Mouse (Mus musculus): Measurements from ENCODE around the gene Olfr611. TPM values are rescaled to one million over a fixed set of nuclear protein-coding genes. Genes with fewer than 3 reads are reported as not detected.
"Not testable (repeated sequence)": the region's sequence is repeated elsewhere in the genome, so short reads cannot be mapped to it uniquely, and the experiment has no call there.

Gene Olfr611
- not detected in 2 replicates for total RNA-seq (2015)
- total RNA-seq (2017), result not detected in 2 replicates

DNA sequence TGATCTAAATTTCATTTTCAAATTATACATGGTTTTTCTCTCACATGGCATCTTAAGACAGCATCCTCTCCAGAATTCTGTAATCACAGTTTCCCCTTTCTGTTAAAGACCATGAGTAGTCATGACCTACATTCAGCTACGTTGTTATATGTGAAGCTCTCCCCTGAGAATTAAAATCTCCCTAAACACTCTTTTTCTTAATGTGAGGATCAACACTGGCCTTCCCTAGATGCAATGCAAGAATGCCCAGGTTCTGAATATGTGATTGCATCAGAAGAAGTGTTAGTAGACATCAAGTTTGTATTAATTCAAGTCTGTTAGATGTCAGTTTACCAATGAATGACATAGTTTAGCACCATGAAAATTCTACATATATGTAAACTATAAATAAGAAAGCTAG is at the start of gene Olfr611:
Gene Olfr611, minus strand, starts transcription at position 101 of the 400 bp plus-strand sequence.
- ATAC-seq (ENCODE audit: poor library complexity, severe bottlenecking), result not testable (repeated sequence)

DNA sequence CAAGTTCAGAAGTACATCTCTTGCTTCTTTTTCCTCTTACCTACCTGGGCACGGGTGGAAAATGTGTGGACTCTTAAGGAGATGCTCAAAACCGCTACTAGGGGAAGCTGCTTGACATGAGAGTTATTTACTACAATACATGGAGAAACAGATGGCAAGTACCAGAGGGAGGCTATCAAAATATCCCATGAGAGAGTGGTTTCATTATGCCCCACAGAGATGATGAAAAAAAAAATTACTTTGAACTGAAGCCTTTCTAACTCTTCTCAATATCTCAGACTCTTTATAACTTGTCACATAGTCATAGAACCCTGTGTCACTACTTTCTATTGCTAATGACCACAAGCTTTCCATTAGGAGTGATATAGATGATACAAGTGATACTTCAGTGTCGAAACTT is 48.4 kb upstream of the Olfr611 start, which contains the start of gene Olfr616:
Gene Olfr616, minus strand, starts transcription at position 101 of the 400 bp plus-strand sequence.
- no peak for ATAC-seq (ENCODE audit: poor library complexity, severe bottlenecking)

DNA sequence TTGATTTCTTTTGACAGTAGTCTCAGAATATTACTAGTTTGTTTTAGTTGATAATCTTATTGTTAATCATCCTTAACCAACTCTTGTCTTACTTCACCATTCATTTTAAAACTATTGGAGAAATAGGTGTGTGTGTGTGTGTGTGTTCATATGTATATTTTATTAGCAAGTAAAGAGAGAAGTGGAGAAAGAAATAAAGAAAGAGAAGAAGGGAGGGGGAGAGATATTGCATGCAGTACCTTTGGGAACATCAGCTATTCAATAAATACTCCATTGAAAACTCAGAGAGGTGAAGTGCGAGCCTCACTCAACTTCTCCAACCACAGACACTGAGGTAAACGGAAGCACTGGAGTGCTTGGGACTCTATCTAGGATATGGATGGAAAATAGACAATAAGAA is 35.1 kb upstream of the Olfr611 start, which contains the start of gene Olfr615:
Gene Olfr615, plus strand, starts transcription at position 301 of the 400 bp plus-strand sequence.
- ATAC-seq (ENCODE audit: poor library complexity, severe bottlenecking), result no peak

DNA sequence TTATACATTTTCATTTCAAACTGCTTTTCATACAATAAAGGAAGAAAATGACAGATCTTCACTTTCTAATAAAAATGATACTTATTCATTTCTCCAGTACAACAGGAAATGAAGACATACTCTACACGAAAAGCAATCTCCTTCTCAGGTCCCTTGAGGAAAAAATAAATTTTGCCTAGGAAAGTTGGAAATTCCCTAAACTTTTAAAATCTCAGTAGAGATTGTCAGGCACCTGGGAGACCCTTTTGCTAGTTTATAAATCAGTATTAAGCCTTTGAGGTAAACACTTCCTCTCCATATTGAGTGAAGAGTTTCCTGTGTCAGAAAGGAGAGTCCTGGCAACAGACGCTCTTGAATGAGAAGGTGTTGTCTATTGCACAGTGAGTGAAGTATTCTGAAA is 27.1 kb upstream of the Olfr611 start, which contains the start of gene Olfr613:
Gene Olfr613, plus strand, starts transcription at position 301 of the 400 bp plus-strand sequence.
- no peak for ATAC-seq (ENCODE audit: poor library complexity, severe bottlenecking)

DNA sequence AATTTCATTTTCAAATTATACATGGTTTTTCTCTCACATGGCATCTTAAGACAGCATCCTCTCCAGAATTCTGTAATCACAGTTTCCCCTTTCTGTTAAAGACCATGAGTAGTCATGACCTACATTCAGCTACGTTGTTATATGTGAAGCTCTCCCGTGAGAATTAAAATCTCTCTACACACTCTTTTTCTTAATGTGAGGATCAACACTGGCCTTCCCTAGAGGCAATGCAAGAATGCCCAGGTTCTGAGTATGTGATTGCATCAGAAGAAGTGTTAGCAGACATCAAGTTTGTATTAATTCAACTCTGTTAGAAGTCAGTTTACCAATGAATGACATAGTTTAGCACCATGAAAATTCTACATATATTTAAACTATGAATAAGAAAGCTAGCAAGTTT is 22.0 kb upstream of the Olfr611 start, which contains the start of gene Olfr612:
Gene Olfr612, minus strand, starts transcription at position 101 of the 400 bp plus-strand sequence.
- ATAC-seq (ENCODE audit: poor library complexity, severe bottlenecking), result not testable (repeated sequence)

DNA sequence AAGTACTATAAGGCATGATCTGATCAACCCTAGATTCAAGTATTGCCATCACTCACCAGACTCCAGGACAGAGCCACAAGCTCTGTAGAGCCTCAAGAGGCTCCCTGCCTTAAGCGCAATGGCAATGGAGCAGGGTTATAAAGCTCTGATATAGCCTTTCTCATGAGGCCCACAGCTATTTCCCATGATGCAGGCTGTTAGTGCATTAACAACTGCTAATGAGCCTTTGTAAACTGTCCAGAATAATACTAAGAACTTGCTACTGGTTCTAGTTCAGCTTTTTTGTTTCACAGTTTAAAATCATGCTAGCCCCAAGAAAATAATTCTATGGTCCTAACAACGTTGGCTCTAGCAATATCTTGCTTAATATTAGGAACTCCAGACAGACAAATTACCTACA is 8.6 kb downstream of the Olfr611 start, which contains the start of gene Olfr610:
Gene Olfr610, minus strand, starts transcription at position 101 of the 400 bp plus-strand sequence.
- ATAC-seq (ENCODE audit: poor library complexity, severe bottlenecking), result no peak

DNA sequence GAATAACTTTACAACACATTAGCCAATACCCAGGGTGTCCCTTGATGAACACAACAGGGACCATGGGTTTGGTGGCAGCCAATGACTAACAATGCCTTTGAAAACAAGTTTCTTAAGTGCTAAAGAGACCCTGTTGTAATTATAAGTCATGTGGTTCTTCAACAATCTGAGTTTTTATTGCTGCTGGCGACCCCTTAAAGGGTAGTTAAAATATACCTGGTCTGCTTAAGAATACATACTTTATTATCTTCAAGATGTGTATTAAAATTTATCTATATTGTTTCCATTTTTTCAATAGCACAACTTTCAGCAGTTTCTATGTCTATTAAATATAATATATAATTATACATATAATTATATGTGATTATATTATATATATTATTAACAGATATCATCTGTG is 22.7 kb downstream of the Olfr611 start, which contains the start of gene Olfr609:
Gene Olfr609, minus strand, starts transcription at position 101 of the 400 bp plus-strand sequence.
- no peak for ATAC-seq (ENCODE audit: poor library complexity, severe bottlenecking)

DNA sequence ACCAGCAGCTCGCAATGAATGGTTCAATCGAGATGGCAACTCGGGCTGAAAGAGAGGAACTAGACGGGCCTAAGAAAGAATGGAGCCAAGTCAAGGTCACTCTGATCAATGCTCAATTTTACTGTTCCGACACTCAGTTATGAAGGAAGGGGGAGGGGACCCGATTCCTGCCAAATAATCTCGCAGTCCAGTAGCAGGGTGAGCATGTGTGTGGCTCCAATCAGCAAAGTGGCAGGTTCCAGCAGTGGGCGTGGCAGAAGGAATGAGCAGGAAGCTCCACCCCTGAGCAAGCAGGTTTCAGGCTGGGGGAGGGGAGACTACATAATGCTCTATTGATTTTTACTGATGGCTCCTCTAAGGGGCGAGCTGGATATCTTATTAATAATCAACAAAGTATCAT is 43.5 kb downstream of the Olfr611 start:
- not testable (repeated sequence) for ATAC-seq (ENCODE audit: poor library complexity, severe bottlenecking)

DNA sequence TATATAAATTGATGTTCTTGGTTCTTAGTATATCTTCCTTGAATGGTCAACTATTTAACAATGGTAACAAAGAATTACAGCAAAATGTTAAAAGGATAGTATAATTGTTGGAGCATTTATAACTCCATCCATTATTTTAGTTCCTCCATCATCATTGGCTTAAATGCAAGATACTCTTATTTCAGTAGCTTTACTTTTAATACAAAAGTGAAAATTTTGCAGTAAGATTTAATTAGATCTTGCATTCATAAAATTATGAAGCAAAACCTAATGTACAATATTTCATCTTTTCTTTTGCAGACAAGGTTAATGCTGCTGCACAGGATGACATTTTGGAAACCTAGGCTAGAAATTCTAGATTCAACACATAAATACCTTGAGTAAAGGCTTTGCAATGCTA is 51.1 kb downstream of the Olfr611 start, which contains the start of gene Olfr608:
Gene Olfr608, plus strand, starts transcription at position 301 of the 400 bp plus-strand sequence.
- no peak for ATAC-seq (ENCODE audit: poor library complexity, severe bottlenecking)

Other genes starting within 250 kb of the Olfr611 start
- not detected in 2 replicates for gene Olfr596, start 215.2 kb downstream of the Olfr611 start, total RNA-seq (2015)
- not detected in 2 replicates for gene Olfr596, start 215.2 kb downstream of the Olfr611 start, total RNA-seq (2017)
- not detected in 2 replicates for gene Olfr597, start 204.5 kb downstream of the Olfr611 start, total RNA-seq (2015)
- not detected in 2 replicates for gene Olfr597, start 204.5 kb downstream of the Olfr611 start, total RNA-seq (2017)
- not detected in 2 replicates for gene Olfr598, start 197.3 kb downstream of the Olfr611 start, total RNA-seq (2015)
- not detected in 2 replicates for gene Olfr598, start 197.3 kb downstream of the Olfr611 start, total RNA-seq (2017)
- not detected in 2 replicates for gene Olfr599, start 184.9 kb downstream of the Olfr611 start, total RNA-seq (2015)
- gene Olfr599, start 184.9 kb downstream of the Olfr611 start, total RNA-seq (2017), result not detected in 2 replicates
- gene Olfr600, start 171.2 kb downstream of the Olfr611 start, total RNA-seq (2015), result not detected in 2 replicates
- gene Olfr600, start 171.2 kb downstream of the Olfr611 start, total RNA-seq (2017), result not detected in 2 replicates
- gene Olfr601, start 158.2 kb downstream of the Olfr611 start, total RNA-seq (2015), result not detected in 2 replicates
- gene Olfr601, start 158.2 kb downstream of the Olfr611 start, total RNA-seq (2017), result not detected in 2 replicates
- not detected in 2 replicates for gene Olfr603, start 134.7 kb downstream of the Olfr611 start, total RNA-seq (2015)
- gene Olfr603, start 134.7 kb downstream of the Olfr611 start, total RNA-seq (2017), result not detected in 2 replicates
- gene Usp17lc, start 105.8 kb downstream of the Olfr611 start, total RNA-seq (2015), result not detected in 2 replicates
- not detected in 2 replicates for gene Usp17lc, start 105.8 kb downstream of the Olfr611 start, total RNA-seq (2017)
- not detected in 2 replicates for gene Olfr605, start 75.4 kb downstream of the Olfr611 start, total RNA-seq (2015)
- gene Olfr605, start 75.4 kb downstream of the Olfr611 start, total RNA-seq (2017), result not detected in 2 replicates
- not detected in 2 replicates for gene Olfr606, start 71.8 kb downstream of the Olfr611 start, total RNA-seq (2015)
- not detected in 2 replicates for gene Olfr606, start 71.8 kb downstream of the Olfr611 start, total RNA-seq (2017)
- gene Olfr607, start 56.7 kb downstream of the Olfr611 start, total RNA-seq (2015), result not detected in 2 replicates
- gene Olfr607, start 56.7 kb downstream of the Olfr611 start, total RNA-seq (2017), result not detected in 2 replicates
- not detected in 2 replicates for gene Olfr608, start 51.0 kb downstream of the Olfr611 start, total RNA-seq (2015)
- not detected in 2 replicates for gene Olfr608, start 51.0 kb downstream of the Olfr611 start, total RNA-seq (2017)
- not detected in 2 replicates for gene Olfr609, start 22.8 kb downstream of the Olfr611 start, total RNA-seq (2015)
- not detected in 2 replicates for gene Olfr609, start 22.8 kb downstream of the Olfr611 start, total RNA-seq (2017)
- gene Olfr610, start 8.7 kb downstream of the Olfr611 start, total RNA-seq (2015), result not detected in 2 replicates
- not detected in 2 replicates for gene Olfr610, start 8.7 kb downstream of the Olfr611 start, total RNA-seq (2017)
- gene Olfr612, start 21.9 kb upstream of the Olfr611 start, total RNA-seq (2015), result not detected in 2 replicates
- not detected in 2 replicates for gene Olfr612, start 21.9 kb upstream of the Olfr611 start, total RNA-seq (2017)
- gene Olfr613, start 27.2 kb upstream of the Olfr611 start, total RNA-seq (2015), result not detected in 2 replicates
- not detected in 2 replicates for gene Olfr613, start 27.2 kb upstream of the Olfr611 start, total RNA-seq (2017)
- gene Olfr615, start 35.2 kb upstream of the Olfr611 start, total RNA-seq (2015), result not detected in 2 replicates
- gene Olfr615, start 35.2 kb upstream of the Olfr611 start, total RNA-seq (2017), result not detected in 2 replicates
- not detected in 2 replicates for gene Olfr616, start 48.3 kb upstream of the Olfr611 start, total RNA-seq (2015)
- gene Olfr616, start 48.3 kb upstream of the Olfr611 start, total RNA-seq (2017), result not detected in 2 replicates
- gene Olfr617, start 52.2 kb upstream of the Olfr611 start, total RNA-seq (2015), result not detected in 2 replicates
- gene Olfr617, start 52.2 kb upstream of the Olfr611 start, total RNA-seq (2017), result not detected in 2 replicates
- not detected in 2 replicates for gene Olfr618, start 69.3 kb upstream of the Olfr611 start, total RNA-seq (2015)
- not detected in 2 replicates for gene Olfr618, start 69.3 kb upstream of the Olfr611 start, total RNA-seq (2017)
- gene Olfr619, start 79.7 kb upstream of the Olfr611 start, total RNA-seq (2015), result not detected in 2 replicates
- not detected in 2 replicates for gene Olfr619, start 79.7 kb upstream of the Olfr611 start, total RNA-seq (2017)
- not detected in 2 replicates for gene Olfr620, start 91.7 kb upstream of the Olfr611 start, total RNA-seq (2015)
- gene Olfr620, start 91.7 kb upstream of the Olfr611 start, total RNA-seq (2017), result not detected in 2 replicates
- not detected in 2 replicates for gene Olfr622, start 121.9 kb upstream of the Olfr611 start, total RNA-seq (2015)
- gene Olfr622, start 121.9 kb upstream of the Olfr611 start, total RNA-seq (2017), result not detected in 2 replicates
- not detected in 2 replicates for gene Olfr623, start 142.9 kb upstream of the Olfr611 start, total RNA-seq (2015)
- gene Olfr623, start 142.9 kb upstream of the Olfr611 start, total RNA-seq (2017), result not detected in 2 replicates
- 0.05 TPM in 1 of 2 replicates, not detected in the other for gene Olfr624, start 150.3 kb upstream of the Olfr611 start, total RNA-seq (2015)
- gene Olfr624, start 150.3 kb upstream of the Olfr611 start, total RNA-seq (2017), result 0.15 TPM in 1 of 2 replicates, not detected in the other
- gene Olfr625-ps1, start 161.9 kb upstream of the Olfr611 start, total RNA-seq (2015), result not detected in 2 replicates
- not detected in 2 replicates for gene Olfr625-ps1, start 161.9 kb upstream of the Olfr611 start, total RNA-seq (2017)
- gene Olfr243, start 193.8 kb upstream of the Olfr611 start, total RNA-seq (2015), result not detected in 2 replicates
- not detected in 2 replicates for gene Olfr243, start 193.8 kb upstream of the Olfr611 start, total RNA-seq (2017)
- gene Olfr628, start 209.5 kb upstream of the Olfr611 start, total RNA-seq (2015), result not detected in 2 replicates
- not detected in 2 replicates for gene Olfr628, start 209.5 kb upstream of the Olfr611 start, total RNA-seq (2017)
- not detected in 2 replicates for gene Olfr629, start 224.1 kb upstream of the Olfr611 start, total RNA-seq (2015)
- gene Olfr629, start 224.1 kb upstream of the Olfr611 start, total RNA-seq (2017), result not detected in 2 replicates
- not detected in 2 replicates for gene Olfr630, start 236.5 kb upstream of the Olfr611 start, total RNA-seq (2015)
- gene Olfr630, start 236.5 kb upstream of the Olfr611 start, total RNA-seq (2017), result not detected in 2 replicates